Mouse (Mus musculus): ENCODE results near the gene Cphx1. TPM values are rescaled to one million over a fixed set of nuclear protein-coding genes. Genes with fewer than 3 reads are reported as not detected.

Cphx1 gene
- polyA plus RNA-seq, 1 experiment, result not detected

Other genes with a start within 250 kb of the Cphx1 start
- 48.2 and 56.4 TPM in 2 replicates for gene Ppif, start 244.2 kb upstream of the Cphx1 start, polyA plus RNA-seq (2012; rRNA removed)
- 46.0 and 46.3 TPM in 2 replicates for gene Zcchc24, start 169.3 kb upstream of the Cphx1 start, polyA plus RNA-seq (2012; rRNA removed)
- gene Anxa11, start 96.1 kb upstream of the Cphx1 start, polyA plus RNA-seq (2012; rRNA removed), result 21.5 and 22.8 TPM in 2 replicates
- 0.50 TPM in 1 of 2 replicates, not detected in the other for gene Plac9a, start 35.2 kb upstream of the Cphx1 start, polyA plus RNA-seq (2012; rRNA removed)
- 3.2 and 3.5 TPM in 2 replicates for gene Tmem254a, start 10.6 kb upstream of the Cphx1 start, polyA plus RNA-seq (2012; rRNA removed)
- 1.5 and 2.4 TPM in 2 replicates for gene Duxbl1, start 40.3 kb downstream of the Cphx1 start, polyA plus RNA-seq (2012; rRNA removed)
- gene Gm9780, start 104.4 kb downstream of the Cphx1 start, polyA plus RNA-seq (2012; rRNA removed), result 5.6 and 8.5 TPM in 2 replicates
- gene Tmem254c, start 129.1 kb downstream of the Cphx1 start, polyA plus RNA-seq (2012; rRNA removed), result 4.5 TPM in 1 of 2 replicates, not detected in the other
- not detected in 2 replicates for gene Cphx2, start 143.2 kb downstream of the Cphx1 start, polyA plus RNA-seq (2012; rRNA removed)
- gene Cphx3, start 144.0 kb downstream of the Cphx1 start, polyA plus RNA-seq (2012; rRNA removed), result not detected in 2 replicates
- gene Duxbl2, start 180.0 kb downstream of the Cphx1 start, polyA plus RNA-seq (2012; rRNA removed), result 0.30 and 0.86 TPM in 2 replicates
- gene Plac9b, start 244.2 kb downstream of the Cphx1 start, polyA plus RNA-seq (2012; rRNA removed), result 4.0 and 4.6 TPM in 2 replicates

Measured in frontal cortex, adult 2 months (tissue).